Mouse (Mus musculus): ENCODE data around the gene Trim65. TPM values are rescaled to one million over a fixed set of nuclear protein-coding genes. Genes with fewer than 3 reads are reported as not detected.
A peak's percentile ranks its signal among the peaks of the same experiment; 100 is the strongest.

The Trim65 gene
- polyA plus RNA-seq, 1 experiment from 2014 or later, result 3.3 TPM

DNA sequence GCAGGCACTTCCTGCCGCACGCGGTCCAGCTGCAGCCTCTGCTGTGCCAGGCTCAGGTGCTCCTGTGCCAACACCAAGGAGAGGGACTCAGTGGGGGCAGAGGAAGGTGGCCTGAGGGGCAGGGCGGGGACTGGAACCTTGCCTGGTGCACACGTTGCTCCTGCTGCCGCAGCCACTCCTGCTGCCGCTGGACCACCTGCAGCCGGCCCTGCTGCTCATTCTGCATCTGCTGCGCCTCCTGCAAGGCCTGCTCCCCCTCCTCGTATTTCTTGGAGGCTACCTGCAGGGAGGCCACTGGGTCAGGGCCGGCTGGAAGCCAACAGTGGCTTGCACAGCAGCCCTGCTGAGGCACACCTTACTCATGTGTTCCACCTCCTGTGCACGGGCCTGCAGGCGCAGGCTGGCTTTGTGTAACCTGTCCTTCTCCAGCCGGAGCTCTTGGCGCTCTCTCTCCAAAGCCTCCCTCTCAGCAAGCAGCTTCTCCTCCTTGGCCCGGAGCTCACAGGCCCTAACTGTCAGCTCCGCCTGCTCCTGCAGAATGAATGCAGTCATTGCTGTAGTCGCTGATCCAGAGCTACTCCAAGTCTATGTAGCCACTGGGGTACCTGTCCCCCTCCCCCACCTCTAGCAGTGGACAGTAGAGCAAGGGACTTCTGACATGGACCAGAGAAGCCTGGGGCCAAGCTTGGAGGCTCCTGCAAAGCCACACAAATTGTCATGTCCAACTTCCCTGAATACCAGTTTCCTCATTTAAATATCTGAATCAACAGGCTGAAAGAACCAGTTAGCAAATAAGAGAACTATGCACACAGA, 14.8 kb upstream of the Trim65 start:
- H3K4me2 ChIP-seq (replicated peaks; ENCODE audit: low read depth), result peak overlapping the region; percentile 11
- ATAC-seq (ENCODE audit: low FRiP score, low TSS enrichment) (peak; percentile 13; the same call in 1 of the 2 replicates), DNase-seq (ENCODE audit: low spot score) (peak; percentile 51)
- no peaks in the 10 kb centered on the region for H3K27me3 ChIP-seq (ENCODE audit: control insufficient read depth, insufficient read depth, low read length)
- WGBS, result 53% methylated on average over 18 of the region's 18 CpGs
- peak overlapping the region; percentile 38 for H3K9ac ChIP-seq (ENCODE audit: low read length)
- H3K9me3 ChIP-seq (ENCODE audit: control insufficient read depth, low read length), result no peaks in the 10 kb centered on the region
- H3K27ac ChIP-seq (replicated peaks), result peak overlapping the region; percentile 86
- H3K4me3 ChIP-seq (ENCODE audit: low read depth, low read length), result no peak overlapping the region
- H3K4me1 ChIP-seq (replicated peaks; ENCODE audit: control insufficient read depth, insufficient read depth), result no peaks in the 10 kb centered on the region
- TF ChIP-seq CTCF (IDR thresholded peaks at IDR 0.05; ENCODE audit: low read depth) (no peak), EP300 (optimal IDR thresholded peaks at IDR 0.05) (no peak)
- H3K36me3 ChIP-seq (ENCODE audit: control insufficient read depth, insufficient read depth, low read length), result peaks cover 22% of the 10 kb centered on the region

GRCm38 (mm10) chr11:116143468-116143867, 12.5 kb upstream of the Trim65 start:
- Histone ChIP-seq H3K4me1 (replicated peaks; ENCODE audit: control insufficient read depth, insufficient read depth) (no peaks in the 10 kb centered on the region), H3K9ac (ENCODE audit: low read length) (no peak overlapping the region), H3K4me3 (ENCODE audit: low read depth, low read length) (no peak overlapping the region), H3K9me3 (ENCODE audit: control insufficient read depth, low read length) (no peaks in the 10 kb centered on the region), H3K27ac (replicated peaks) (no peak overlapping the region), H3K4me2 (replicated peaks; ENCODE audit: low read depth) (no peak overlapping the region), H3K36me3 (ENCODE audit: control insufficient read depth, insufficient read depth, low read length) (peaks cover 13% of the 10 kb centered on the region; the same call in 1 of the 2 replicates), H3K27me3 (ENCODE audit: control insufficient read depth, insufficient read depth, low read length) (no peaks in the 10 kb centered on the region)
- 79% methylated on average over 3 of the region's 3 CpGs for WGBS
- no peak for ATAC-seq (ENCODE audit: low FRiP score, low TSS enrichment)
- no peak for DNase-seq (ENCODE audit: low spot score)
- TF ChIP-seq EP300 (optimal IDR thresholded peaks at IDR 0.05) (no peak), CTCF (IDR thresholded peaks at IDR 0.05; ENCODE audit: low read depth) (no peak)

GRCm38 (mm10) chr11:116142211-116142991, 11.5 kb upstream of the Trim65 start:
- H3K27me3 ChIP-seq (ENCODE audit: control insufficient read depth, insufficient read depth, low read length), result no peaks in the 10 kb centered on the region
- no peaks in the 10 kb centered on the region for H3K4me1 ChIP-seq (replicated peaks; ENCODE audit: control insufficient read depth, insufficient read depth)
- ATAC-seq (ENCODE audit: low FRiP score, low TSS enrichment) (0 out of 2 replicates have a peak, but pooled peaks have one; percentile 9), DNase-seq (ENCODE audit: low spot score) (peak; percentile 62)
- no peaks in the 10 kb centered on the region for H3K9me3 ChIP-seq (ENCODE audit: control insufficient read depth, low read length)
- TF ChIP-seq CTCF (IDR thresholded peaks at IDR 0.05; ENCODE audit: low read depth), result no peak
- TF ChIP-seq EP300 (optimal IDR thresholded peaks at IDR 0.05), result no peak
- no peak overlapping the region for H3K9ac ChIP-seq (ENCODE audit: low read length)
- WGBS, result 68% methylated on average over 10 of the region's 10 CpGs
- no peak overlapping the region for H3K4me2 ChIP-seq (replicated peaks; ENCODE audit: low read depth)
- peaks cover 9% of the 10 kb centered on the region; the same call in 1 of the 2 replicates for H3K36me3 ChIP-seq (ENCODE audit: control insufficient read depth, insufficient read depth, low read length)
- H3K27ac ChIP-seq (replicated peaks), result 0 out of 2 replicates have a peak overlapping the region, but pooled peaks have one; percentile 5
- no peak overlapping the region for H3K4me3 ChIP-seq (ENCODE audit: low read depth, low read length)

DNA sequence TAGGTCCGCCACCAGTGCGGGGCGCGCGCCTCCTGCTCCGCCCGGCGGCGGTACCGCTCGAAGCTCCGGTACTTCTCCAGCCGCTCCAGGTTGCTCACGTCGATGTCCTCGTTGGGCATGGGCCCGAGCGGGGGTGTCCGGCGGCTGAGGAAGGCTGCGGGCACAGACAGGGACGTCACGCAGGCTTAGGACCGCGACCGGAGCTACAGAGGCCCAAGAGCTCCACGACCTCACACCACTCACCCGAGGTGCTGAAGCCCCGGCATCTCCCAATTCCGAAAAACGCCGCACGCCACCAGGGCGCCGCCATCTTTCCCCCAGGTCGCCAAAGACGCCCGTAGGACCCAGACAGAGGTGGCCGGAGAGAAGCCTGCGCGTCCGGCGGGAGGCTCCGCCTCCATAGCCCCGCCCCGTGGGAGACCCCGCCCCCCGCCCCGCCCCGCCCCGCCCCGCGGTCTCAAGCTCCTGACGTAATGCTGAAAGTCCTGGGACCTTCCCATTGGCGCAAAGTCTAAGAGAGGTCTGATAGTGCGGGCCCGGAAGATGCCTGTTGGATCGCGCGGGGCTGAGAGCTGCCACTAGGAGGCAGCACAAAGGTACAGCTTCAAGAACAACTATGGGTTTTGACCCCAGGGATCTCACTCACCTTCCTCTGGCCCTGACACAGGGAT, 7.7 kb upstream of the Trim65 start, which contains the start of gene Mrpl38:
Gene Mrpl38, minus strand, starts transcription at position 401 of the 671 bp plus-strand sequence.
- Histone ChIP-seq H3K4me1 (replicated peaks; ENCODE audit: control insufficient read depth, insufficient read depth) (no peaks in the 10 kb centered on the region), H3K9me3 (ENCODE audit: control insufficient read depth, low read length) (no peaks in the 10 kb centered on the region), H3K9ac (ENCODE audit: low read length) (peak within 1 kb of the TSS; percentile 83), H3K27me3 (ENCODE audit: control insufficient read depth, insufficient read depth, low read length) (no peaks in the 10 kb centered on the region), H3K4me3 (ENCODE audit: low read depth, low read length) (peak within 1 kb of the TSS; percentile 80), H3K27ac (replicated peaks) (peak within 1 kb of the TSS; percentile 65; the same call in 1 of the 2 replicates), H3K36me3 (ENCODE audit: control insufficient read depth, insufficient read depth, low read length) (peaks cover 4% of the 10 kb centered on the region; the same call in 1 of the 2 replicates), H3K4me2 (replicated peaks; ENCODE audit: low read depth) (peak within 1 kb of the TSS; percentile 80)
- under 1% methylated on average over 54 of the region's 60 CpGs for WGBS
- ATAC-seq (ENCODE audit: low FRiP score, low TSS enrichment) (peak; percentile 94), DNase-seq (ENCODE audit: low spot score) (peak; percentile 97)
- TF ChIP-seq CTCF (IDR thresholded peaks at IDR 0.05; ENCODE audit: low read depth) (peak; percentile 92), EP300 (optimal IDR thresholded peaks at IDR 0.05) (no peak)

- Histone ChIP-seq H3K27ac (replicated peaks) (peak overlapping the region; percentile 65; the same call in 1 of the 2 replicates), H3K27me3 (ENCODE audit: control insufficient read depth, insufficient read depth, low read length) (no peaks in the 10 kb centered on the region), H3K9me3 (ENCODE audit: control insufficient read depth, low read length) (no peaks in the 10 kb centered on the region), H3K9ac (ENCODE audit: low read length) (peak overlapping the region; percentile 83), H3K4me3 (ENCODE audit: low read depth, low read length) (peak overlapping the region; percentile 80), H3K4me2 (replicated peaks; ENCODE audit: low read depth) (peak overlapping the region; percentile 80), H3K36me3 (ENCODE audit: control insufficient read depth, insufficient read depth, low read length) (peaks cover 2% of the 10 kb centered on the region; the same call in 1 of the 2 replicates), H3K4me1 (replicated peaks; ENCODE audit: control insufficient read depth, insufficient read depth) (no peaks in the 10 kb centered on the region)
- no peak for ATAC-seq (ENCODE audit: low FRiP score, low TSS enrichment)
- no peak for TF ChIP-seq EP300 (optimal IDR thresholded peaks at IDR 0.05)
- under 1% methylated on average over 20 of the region's 20 CpGs for WGBS
- no peak for DNase-seq (ENCODE audit: low spot score)
Measured at GRCm38 (mm10) chr11:116138096-116138467, 7.2 kb upstream of the Trim65 start.

All from stomach, postnatal 0 days (tissue).